Mouse (Mus musculus) retina, adult 2 months (tissue): ENCODE results near the gene Fcamr.

Experiments used
- DNase-seq: peaks from one replicate; pipeline ENCODE4 v3.0.0-alpha.2; 2012; ENCODE audit warnings: low read depth, low spot score

Gene Fcamr

DNA sequence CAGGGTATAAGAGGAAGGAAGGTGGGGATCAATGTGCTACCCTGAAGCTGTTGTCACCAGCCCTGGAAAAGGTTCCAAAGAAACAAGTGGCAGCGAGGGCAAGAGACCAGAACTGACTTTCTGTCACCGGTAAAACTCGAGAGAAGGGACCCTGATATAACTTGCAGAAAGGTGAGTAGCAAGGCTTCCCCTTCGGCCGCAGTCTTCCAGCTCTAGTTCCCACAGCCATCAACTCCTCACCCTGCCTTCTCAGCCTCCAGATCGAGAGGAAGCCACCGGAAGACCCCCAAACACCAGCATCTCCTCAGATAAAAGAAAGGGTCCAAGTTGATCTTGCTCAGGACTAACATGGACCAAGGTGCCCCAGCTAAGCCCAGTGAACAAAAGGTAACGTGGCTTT is at the start of gene Fcamr:
Gene Fcamr (plus strand): TSS at position 301 of the 400 bp plus-strand sequence.
- no peak for DNase-seq

DNA sequence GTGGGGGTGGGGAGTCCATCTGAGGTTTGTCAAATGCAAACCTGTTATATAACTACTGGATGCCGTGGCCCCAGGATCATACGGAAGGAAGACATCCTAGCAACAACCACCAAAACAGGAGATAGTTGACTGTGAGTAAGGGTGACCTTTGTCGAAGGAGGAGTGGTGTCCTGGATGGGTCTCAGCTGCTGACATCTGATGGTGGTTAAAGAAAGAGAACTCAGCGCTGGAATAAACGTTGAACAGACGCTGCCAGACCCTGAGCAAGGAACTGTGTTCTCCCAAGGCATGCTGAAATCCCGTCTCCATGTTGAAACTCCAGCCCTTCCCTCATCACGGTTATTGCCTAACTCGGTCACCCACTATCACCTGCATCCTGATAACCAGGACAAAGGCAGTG is 41.0 kb upstream of the Fcamr start:
- DNase-seq = no peak

DNA sequence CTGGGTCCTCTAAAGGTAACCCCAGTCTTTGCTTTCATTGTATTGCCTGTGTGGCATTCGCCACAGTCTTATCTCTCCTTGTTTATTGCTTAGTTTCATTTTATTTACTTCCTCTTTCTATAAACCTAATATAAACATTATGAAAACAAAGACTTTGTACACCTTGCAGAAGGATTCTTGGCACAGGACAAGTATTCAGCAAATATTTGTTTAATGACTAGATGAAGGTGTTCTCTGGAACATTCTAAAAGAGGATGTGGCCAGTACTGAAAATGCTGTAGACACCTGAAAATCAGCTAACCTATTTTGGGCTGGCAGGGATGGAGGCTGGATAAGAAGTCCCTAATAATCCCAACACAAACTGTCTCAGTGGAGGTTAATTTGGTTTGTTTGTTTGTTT is 39.1 kb upstream of the Fcamr start:
- DNase-seq = no peak

DNA sequence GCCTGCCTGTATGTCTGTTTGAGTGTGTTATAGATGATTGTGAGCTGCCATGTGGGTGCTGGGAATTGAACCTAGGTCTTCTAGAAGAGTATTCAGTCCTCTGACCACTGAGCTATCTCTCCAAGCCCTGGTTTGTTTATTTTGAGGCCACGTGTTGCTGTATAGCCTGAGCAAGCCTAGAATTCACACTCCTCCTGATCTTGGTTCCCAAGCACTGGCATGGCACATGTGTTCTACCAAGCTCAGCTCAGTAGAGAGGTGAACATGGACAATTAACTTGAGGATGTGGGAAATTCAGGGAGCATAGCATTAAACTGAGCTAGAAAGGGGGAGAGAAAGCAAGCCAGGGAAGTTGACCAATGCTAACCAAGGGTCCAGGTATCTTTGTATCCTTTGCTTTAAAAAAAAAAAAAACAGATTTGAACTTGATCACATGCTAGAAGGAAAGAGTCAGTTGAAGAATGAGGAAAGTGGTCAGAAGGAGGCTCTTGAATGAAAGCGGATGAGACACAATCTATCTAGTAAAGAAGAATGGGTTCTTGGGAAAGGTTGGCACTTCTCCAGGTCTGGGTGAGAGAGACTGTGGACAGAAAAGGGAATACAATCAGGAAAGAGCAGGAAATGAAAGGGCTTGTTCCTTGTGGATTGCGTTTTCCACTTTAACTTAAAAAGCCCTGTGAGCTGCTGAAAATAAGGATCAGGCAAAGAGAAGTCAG is 38.5 kb upstream of the Fcamr start:
- no peak for DNase-seq

DNA sequence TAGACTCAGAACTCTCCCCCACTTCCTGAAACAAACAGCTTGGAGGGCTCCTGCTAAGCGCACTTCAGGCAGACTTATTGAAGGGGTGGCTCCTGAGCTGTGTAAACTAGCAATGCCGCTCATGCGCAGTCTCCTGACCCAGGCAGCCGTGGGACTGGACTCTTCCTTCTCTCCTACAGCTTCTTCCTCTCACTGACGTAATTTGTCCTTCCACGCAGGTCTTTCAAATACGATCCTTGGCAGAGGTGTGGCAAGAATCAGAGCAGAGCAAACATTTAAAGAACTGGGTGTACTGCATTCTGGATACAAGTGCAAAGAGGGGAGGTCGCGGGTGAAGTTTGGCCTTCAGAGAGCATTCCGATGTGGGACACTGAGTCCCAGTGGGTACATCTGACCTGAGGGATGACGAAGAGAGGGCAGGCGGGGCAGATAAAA is 36.7 kb upstream of the Fcamr start:
- DNase-seq = no peak

DNA sequence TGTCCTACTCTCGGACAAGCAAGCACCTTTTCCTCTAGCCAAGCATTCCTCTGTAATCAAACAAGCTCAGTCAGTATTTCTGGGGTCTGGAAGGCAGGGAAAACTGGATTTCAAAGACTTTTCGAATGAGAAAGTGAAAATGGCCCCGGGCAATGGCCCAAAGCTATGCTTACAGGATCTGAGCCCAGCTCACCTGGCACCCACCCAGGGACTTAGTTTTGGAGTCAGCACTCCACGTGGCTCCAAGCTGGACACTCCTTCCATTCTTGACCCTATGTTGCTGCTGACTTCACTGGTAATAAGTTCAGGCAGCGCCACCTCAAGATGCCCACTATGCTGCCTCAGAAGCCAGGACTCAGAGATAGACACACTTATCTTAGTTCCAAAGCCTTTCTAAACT is 33.6 kb upstream of the Fcamr start:
- DNase-seq = no peak

DNA sequence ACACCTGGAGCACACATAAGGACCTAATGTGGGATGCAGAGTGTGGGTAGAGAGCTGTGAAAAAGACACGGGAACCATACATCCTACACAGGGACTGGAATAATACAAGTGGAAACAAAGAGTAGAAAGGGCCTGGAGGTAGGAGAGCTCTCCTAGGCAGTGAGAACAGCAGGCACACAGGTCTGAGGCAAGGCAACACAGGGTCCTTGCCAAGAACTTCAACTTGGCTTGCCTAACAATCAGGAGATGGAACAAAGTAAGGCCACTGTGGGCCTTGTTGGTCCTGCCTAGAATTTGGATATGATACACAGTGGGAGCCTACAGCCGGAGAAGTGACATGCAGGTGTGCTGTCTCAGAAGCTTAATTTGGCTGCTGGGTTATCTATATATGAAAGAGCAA is 30.8 kb upstream of the Fcamr start:
- DNase-seq = no peak

DNA sequence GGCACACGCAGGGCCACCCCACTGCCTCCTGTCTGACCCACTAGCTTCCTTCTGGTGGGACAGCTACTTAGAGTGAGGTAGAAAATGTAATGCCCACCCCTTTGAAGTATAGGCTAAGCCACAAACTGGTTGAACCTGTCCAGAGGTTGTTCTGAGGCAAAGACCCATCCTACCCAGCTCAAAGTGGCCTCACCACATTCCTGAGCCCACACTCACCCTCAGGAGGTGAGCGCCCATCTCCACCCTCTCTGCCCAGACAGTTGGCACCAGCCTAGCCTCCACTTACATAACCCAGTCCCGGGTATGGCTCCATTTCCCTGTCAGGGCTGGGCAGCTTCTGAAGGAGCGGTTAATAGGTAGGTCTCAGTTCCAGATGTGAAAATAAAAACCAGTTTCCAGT is 30.2 kb upstream of the Fcamr start:
- DNase-seq = no peak

DNA sequence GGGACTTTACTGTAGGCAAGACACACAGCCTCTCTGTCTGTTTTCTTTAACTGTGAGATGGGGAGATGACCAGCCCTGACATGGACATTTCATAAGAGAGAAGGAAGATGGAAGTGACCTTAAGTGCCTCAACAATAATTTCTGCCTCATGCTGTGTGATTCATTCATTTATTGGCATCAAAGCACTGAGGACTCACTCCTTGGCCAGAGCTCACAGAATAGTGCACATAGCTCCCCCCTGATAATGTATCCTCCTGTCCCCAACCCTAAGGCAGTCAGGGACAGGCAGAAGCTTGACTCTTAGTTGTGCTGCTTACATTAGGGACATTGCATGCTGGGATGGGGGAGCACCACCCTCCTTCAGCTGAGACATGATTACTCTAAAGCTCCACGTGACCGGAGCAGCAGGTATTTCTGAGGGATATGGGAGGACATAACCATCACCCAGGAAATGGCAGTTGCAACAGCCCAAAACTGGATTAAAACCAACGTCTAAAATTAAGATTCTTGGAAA is 29.7 kb upstream of the Fcamr start:
- DNase-seq = no peak

DNA sequence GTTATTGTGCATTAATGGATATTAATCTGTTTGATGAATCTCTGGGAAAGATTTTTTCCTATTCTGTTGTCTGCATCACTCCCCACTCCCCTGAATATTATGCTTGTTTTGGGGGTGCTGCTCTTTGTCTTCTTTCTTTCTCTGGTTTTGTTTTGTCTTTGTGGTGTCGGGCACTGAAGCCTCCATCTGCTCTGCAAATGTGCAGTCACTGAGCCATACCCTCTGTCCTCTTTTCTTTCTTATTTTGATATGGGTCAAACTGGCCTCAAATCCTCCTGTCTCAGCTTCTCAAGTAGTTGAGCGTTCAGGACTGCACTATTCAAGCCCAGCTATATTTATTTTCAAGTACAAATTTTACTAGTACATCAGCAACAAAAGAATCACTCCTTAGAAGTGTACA is 25.5 kb upstream of the Fcamr start:
- DNase-seq = no peak

DNA sequence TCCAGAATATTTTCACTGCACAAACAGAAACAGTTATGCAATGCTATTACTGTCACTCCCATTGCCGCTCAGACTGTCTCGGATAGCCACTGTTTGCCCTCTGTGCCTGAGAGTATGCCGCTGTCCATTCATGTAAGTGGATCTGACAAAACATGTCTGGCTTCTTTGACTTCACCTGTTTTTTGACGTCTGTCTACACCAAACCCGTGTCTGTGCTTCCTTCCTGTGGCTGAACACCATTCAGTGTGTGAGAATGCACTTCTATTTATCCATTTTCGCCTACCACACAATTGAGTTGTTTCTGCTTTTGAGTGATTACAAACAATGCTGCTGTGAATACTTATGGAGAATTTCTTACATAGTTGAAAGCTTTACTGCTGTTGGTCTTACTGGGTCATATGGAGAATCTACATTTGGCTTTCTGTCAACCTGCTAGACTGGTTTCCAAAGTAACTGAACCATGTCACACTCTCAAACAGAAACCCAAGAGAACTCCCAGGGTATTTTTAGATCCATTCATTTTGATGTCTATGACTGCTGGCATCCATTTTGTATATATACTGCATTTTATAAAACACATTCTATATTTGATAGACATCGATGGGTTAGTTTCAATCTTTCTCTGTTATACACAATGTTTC is 24.9 kb upstream of the Fcamr start:
- no peak for DNase-seq

DNA sequence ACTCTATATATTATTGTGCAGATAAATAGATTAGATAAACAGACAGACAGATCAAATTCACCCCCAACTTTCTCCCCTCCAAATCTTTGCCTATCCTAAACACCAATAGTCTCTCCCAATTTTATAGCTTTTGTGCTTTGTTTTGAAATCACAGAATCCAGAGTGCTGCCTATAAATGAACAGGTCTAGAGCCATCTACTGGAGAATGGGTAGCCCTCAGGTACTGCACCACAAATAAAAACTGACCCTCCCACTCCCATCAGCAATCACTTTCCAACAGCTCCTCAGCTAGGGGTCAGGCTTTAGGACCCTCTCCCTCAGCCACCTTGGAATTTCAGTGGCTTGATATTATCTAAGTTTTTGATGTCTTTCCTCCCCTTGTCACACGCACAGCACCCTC is 24.1 kb upstream of the Fcamr start:
- DNase-seq = no peak

DNA sequence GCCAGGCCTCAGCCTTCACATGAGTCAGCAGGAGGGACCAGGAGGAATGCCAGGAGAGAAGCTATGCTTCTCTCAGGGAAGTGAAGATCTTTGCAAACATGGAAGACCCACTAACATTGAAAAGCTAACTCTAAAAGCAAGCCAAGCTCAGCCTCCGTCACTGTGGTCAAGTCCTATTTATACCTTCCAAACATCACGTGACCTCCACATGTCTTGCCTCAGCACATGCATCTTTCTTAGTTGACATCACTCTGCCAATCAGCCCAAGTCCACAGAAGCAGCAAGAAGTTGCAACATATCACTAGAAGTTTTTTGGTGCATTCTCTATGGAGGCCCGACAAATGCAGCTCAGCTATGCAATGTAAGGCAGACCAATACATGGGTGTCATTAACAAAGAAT is 20.8 kb upstream of the Fcamr start:
- no peak for DNase-seq

DNA sequence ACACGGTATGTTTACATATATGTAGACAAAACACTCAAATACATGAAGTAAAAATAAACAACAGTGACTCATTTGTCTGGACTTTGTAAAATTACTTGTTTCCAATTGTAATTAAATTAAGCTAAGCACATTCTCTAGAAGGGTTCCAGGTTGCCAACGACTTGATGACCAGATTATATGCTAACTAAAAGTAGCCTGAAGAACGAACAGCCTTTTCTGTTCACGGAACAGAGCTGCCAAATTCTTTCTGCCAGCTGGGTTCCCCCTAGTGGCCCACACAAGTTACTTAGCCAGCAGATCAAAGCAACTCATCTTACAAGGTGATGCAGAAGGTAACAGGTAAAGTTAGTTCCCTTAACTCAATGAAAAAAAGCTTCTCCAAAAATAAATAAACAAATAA is 16.6 kb upstream of the Fcamr start:
- DNase-seq = no peak

DNA sequence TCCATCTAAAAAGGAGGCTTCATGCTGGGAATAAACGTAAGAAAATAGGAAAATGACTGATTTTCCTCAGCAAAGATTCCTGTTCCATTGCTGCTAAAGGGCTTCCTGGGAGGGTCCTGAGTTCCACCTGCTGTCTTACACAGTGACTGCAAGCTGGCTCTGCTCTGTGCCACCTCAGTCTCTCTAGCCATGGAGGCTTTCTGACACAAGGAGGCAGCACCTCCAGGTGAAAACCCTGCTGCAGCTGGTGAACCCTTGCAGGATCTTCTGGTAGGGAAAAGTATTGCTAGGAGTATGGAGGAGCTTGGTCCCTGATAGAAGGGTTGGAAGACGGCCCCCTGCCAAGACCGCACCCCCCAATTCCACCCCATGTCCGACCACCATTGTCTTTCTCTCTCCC is 13.7 kb upstream of the Fcamr start:
- no peak for DNase-seq

DNA sequence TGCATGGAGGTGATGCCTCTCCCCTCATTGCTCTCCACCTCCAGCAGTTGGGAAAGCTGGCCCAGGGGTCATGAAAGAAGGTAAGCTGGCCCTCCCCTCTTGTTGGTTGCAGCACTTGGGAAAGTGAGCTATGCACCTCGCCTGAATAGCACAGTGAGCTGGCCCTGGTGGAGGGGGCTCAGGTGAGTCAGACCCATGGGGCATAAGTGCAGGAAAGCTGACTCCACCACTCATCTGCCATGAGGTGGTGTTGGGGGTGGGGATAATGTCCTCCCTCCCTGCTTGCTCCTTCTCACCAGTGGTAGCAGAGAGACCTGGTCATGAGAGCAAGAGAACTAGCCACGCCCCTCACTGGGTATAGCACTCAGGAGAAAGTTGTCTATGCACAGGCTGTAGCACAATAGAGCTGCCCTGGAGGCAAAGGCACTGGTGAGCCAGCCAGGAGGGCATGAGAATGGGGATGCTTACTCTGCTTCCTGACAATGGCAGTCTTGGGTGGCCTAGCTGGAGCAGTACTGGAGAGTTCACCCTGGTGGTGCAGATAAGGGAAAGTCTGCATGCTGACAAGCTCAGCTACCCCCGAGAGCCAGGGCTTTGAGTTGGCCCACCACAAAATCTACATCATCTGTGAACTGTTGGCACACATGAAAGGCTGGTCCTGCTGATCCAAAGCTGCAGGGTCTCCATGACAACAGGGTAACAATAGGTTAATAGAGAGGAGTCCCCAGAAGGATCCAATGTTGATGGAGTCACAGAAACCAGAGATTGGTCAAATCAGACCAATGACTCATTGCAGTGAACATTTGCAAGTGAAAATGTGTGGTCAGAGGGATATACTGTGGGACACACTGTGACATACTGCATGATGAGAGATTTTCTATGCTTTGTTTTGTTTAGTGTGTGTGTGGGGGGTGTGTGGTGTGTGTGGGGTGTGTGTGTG is 10.9 kb upstream of the Fcamr start:
- DNase-seq = no peak

DNA sequence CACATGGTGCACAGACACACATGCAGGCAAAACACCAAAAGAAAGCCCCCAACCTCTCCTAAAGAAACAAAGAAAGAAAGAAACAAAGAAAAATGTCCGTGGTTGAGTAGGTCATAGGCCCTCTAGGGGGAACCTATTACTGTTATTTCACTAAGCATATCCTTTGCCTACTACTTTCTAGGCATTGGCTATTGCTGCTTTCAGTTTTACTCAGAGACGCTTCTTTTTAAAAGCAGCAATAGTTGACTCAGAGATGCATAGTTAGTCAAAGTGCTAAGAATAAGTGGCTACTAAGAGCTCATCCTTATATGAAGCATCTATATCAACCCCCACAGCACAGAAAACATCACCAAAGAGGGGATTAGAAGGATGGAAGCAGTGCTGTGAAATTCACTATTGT is 5.4 kb upstream of the Fcamr start:
- no peak for DNase-seq

DNA sequence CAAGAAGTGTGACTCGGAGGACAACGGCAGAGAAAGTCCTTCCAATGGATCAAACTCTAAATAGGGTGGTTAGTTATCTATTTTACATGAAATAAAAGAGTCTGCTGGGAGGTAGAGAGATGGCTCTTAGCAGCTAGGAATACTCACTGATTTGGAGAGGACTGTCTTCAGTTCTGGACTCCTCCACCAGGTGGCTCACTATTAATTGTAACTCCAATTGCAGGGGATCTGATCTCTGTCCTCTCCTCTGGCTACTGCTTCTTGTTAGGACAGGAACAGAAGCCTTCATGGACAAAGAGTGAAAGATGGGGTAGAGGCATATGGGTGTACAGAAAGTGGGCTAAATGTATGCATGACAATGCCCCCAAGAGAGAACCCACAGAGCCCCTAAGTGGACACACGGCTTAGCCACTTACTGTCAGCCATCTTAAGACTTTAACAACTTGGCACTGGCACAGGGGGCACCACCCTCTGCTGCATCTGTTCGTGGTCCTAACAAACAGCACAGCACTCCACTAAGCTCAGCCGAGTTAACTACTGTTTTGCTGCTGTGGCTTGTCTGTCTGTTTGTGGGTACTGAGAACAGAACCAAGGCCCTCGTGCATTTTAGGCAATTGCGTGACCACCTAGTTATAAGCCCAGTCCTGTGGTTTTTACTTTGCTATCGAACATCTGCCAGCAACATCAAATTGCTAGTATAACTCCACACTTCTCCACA is 3.6 kb upstream of the Fcamr start:
- DNase-seq = no peak

DNA sequence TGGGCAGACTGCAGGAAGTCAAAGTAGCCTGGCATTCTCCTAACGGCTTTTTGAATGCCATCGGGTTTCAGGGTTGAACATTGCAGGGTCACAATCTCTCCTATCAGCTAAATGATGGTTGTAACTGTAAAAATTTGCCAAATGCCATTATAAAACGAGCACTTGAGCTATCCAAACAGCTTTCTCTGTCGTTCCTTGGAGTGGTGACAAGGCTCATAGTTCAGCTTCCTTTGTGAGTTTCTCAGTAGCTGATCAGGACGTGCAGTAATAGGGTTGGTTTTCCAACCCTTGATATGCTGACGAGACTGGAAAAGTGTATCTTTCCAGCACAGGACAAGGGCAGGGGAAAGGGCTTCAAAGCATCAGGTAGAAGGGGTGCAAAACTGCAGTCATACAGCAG is 2.7 kb upstream of the Fcamr start:
- no peak for DNase-seq

DNA sequence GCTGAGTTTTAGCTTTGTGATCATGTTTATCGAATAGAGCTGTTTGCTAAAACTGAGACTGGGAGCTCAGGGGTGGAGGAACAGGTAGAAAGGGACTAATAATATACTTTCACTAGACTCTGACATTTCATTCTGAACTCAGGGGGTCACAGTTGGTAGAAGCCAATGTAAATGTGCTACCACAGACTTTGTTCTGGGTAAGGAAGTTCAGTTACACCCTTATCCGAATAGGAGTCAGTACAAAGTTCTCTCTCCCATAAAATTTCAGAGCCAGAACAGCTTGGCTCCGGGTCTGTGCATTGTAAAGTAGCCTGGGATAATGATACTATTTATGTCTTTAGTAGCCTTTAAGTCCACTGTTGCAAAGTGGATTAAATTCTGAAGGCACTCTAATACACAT is 2.2 kb upstream of the Fcamr start:
- no peak for DNase-seq

DNA sequence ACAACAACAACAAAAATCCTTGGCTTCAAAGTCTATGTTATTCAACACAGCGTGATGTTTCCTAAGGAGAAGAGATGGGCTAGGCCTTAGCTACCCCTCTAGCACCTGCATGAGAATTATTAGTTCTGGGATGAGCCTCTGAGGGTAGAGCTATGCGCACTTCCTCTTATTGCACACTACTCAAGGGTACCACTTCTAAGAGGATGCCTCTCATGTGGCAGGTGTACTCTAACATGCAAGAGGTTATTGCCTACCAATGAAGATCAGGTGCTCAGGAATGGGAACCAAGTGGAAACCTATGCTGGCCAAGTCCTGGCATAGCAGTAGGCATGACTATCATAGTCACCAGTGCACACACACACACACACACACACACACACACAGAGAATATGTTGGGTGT is 1.3 kb upstream of the Fcamr start:
- no peak for DNase-seq

DNA sequence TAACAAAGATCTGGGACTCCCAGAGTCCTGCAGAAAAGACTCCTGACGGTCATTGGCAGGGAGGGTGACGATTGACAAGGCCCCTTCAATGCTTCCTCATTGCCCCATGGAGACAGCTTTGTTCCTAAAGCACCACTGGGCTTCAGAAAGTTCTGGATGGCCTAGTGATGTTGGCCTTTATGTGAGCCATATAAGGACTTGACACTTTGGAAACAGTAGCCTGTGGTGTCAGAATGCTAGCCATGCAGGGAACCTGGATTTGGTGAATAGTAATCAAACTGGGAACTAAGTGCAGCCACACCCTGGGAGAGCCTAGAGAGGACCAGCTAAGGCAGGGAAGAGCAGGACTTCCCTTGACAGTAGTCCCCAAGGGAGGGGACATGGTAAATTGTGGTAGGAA is 809 bp downstream of the Fcamr start:
- no peak for DNase-seq
